Mouse (Mus musculus) midbrain, embryonic 11.5 days (tissue): ENCODE measurements around the gene Myef2. TPM values are rescaled to one million over a fixed set of nuclear protein-coding genes. Genes with fewer than 3 reads are reported as not detected.
A peak's percentile ranks its signal among the peaks of the same experiment; 100 is the strongest.
"Not testable (repeated sequence)": the region's sequence is repeated elsewhere in the genome, so short reads cannot be mapped to it uniquely, and the experiment has no call there.

Experiments used
- ATAC-seq: fragments of 200-750 bp; cut with Nextera tagmentation; 2 replicates; pipeline ENCODE4 v1.8.0; 2017; ENCODE audit warnings: moderate TSS enrichment, moderate library complexity; ENCODE audit not compliant: low FRiP score
- DNase-seq: peaks from one replicate; pipeline ENCODE4 v3.0.0; 2015; ENCODE audit warnings: low spot score; ENCODE audit errors: missing footprints
- H3K27ac ChIP-seq: fragments of 300-500 bp; sonication (generic); 2 replicates; pipeline ENCODE4 v1.5.1; 2014; ENCODE audit warnings: low read depth, low read length
- H3K27me3 ChIP-seq: fragments of 300-500 bp; sonication (generic); 2 replicates; pipeline ENCODE4 v1.6.1; 2014; ENCODE audit warnings: mild to moderate bottlenecking, low read length, moderate library complexity, mixed read lengths; ENCODE audit not compliant: control insufficient read depth, insufficient read depth
- H3K36me3 ChIP-seq: fragments of 300-500 bp; sonication (generic); 2 replicates; pipeline ENCODE4 v1.6.1; 2014; ENCODE audit warnings: mild to moderate bottlenecking, low read length, moderate library complexity, mixed read lengths; ENCODE audit not compliant: control insufficient read depth, insufficient read depth
- H3K4me1 ChIP-seq: fragments of 300-500 bp; sonication (generic); 2 replicates; pipeline ENCODE4 v1.6.1; 2014; ENCODE audit warnings: low read length; ENCODE audit not compliant: control insufficient read depth, insufficient read depth
- H3K4me2 ChIP-seq: fragments of 300-500 bp; sonication (generic); 2 replicates; pipeline ENCODE4 v1.6.1; 2014; ENCODE audit warnings: mild to moderate bottlenecking, moderate library complexity
- H3K4me3 ChIP-seq: fragments of 300-500 bp; sonication (generic); 2 replicates; pipeline ENCODE4 v1.5.1; 2014; ENCODE audit warnings: low read depth, low read length
- H3K9ac ChIP-seq: fragments of 300-500 bp; sonication (generic); 2 replicates; pipeline ENCODE4 v1.6.1; 2014; ENCODE audit warnings: low read length
- H3K9me3 ChIP-seq: fragments of 300-500 bp; sonication (generic); 2 replicates; pipeline ENCODE4 v1.6.1; 2016; ENCODE audit warnings: low read length; ENCODE audit not compliant: control insufficient read depth
- WGBS: fragments of 180-500 bp; shearing (Covaris S2); extraction: QIAGEN DNeasy Blood & Tissue Kit; methylation state at CpG from one replicate; pipeline ENCODE4 v1.1.7; 2014; 5-methylcytosine and 5-hydroxymethylcytosine counted together
- polyA plus RNA-seq: library from polyadenylated mRNA; unstranded; fragments of >200 nt; fragmentation: Nextera tagmentation; extraction: Ambion mirVana; gene quantifications from 2 replicates; pipeline ENCODE4 v1.2.1, GENCODE M21; 2014

Gene Myef2
- polyA plus RNA-seq, 1 experiment from 2014 or later, result 263 TPM

DNA sequence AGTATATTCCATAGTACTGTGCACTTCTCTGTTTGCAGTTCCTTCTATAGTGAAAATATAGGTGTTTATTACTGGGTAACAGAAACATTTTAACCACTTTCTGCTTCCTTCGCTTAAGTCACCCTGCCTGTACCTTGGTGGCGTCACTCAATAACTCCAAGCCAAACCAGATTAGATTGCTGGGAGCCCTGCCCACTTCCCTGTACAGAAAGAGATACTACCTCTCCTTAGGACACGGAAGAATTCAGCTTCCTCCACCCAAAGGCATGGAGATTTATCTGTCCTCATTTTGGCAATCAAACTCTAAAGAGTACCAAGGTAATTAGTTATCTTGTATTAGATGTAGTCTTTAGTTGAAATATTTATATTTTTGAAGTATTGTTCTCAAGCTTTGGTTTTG is 3.3 kb upstream of the Myef2 start:
- no peak overlapping the region for H3K4me3 ChIP-seq
- H3K9me3 ChIP-seq, result no peaks in the 10 kb centered on the region
- no peaks in the 10 kb centered on the region for H3K36me3 ChIP-seq
- H3K9ac ChIP-seq, result no peak overlapping the region
- no peak overlapping the region for H3K4me2 ChIP-seq
- no peak overlapping the region for H3K27ac ChIP-seq
- no peaks in the 10 kb centered on the region for H3K27me3 ChIP-seq
- H3K4me1 ChIP-seq, result no peaks in the 10 kb centered on the region; the same call in 1 of the 2 replicates
- 82% methylated on average over 3 of the region's 3 CpGs for WGBS
- DNase-seq, result no peak
- ATAC-seq, result no peak

GRCm38 (mm10) chr2:125125824-125126223 is 2.4 kb upstream of the Myef2 start:
- no peak for DNase-seq

DNA sequence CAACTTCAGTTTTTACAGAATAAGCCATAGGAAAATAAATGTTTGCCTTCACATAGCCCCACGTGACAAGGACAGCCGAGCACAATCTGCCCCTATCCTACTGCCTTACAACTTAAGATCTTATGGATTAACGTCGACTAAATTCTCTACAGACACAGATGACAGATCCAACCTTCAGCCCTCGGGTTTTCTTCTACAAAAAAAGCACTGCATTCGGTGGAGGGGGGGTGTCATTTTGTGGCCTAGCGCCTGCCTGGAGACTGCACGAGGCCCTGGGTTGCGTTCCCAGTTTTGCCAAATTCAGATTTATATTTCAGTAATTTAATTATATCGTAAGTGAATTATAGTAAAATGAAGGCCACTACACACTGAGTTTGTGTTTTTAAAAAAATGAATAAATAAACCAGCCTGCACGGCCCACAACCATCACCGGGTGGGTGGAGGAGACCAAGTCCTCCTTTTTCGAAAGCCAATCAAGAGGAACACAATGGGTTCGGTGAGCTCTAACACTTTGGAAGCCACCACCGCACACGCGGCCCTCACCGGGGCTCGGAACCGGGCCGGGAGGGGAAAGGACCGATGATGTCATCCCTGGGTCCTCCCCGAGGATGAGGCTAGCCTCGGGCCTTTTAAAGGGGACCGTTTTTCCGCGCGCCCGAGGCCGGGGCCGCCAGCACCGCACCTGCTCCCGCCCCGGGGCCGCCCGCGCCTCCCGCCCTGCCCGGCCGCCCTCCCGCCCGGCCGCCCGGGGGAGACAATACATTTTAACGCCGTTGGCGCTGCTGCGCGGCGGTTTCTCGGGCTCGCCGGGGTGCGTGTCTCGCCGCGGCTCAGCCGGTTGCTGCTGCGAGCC is 611 bp downstream of the Myef2 start:
- no peaks in the 10 kb centered on the region for H3K27me3 ChIP-seq
- WGBS, result under 1% methylated on average over 46 of the region's 59 CpGs

More at GRCm38 (mm10) chr2:125125824-125126223, 2.4 kb upstream of the Myef2 start:
- WGBS, result 47% methylated on average over 4 of the region's 4 CpGs
- no peak overlapping the region for H3K27ac ChIP-seq
- no peak overlapping the region for H3K4me3 ChIP-seq
- no peaks in the 10 kb centered on the region for H3K36me3 ChIP-seq
- no peaks in the 10 kb centered on the region for H3K9me3 ChIP-seq
- no peak for ATAC-seq
- peaks cover 8% of the 10 kb centered on the region; the same call in 1 of the 2 replicates for H3K4me1 ChIP-seq
- H3K9ac ChIP-seq, result no peak overlapping the region
- no peaks in the 10 kb centered on the region for H3K27me3 ChIP-seq
- H3K4me2 ChIP-seq, result no peak overlapping the region

DNA sequence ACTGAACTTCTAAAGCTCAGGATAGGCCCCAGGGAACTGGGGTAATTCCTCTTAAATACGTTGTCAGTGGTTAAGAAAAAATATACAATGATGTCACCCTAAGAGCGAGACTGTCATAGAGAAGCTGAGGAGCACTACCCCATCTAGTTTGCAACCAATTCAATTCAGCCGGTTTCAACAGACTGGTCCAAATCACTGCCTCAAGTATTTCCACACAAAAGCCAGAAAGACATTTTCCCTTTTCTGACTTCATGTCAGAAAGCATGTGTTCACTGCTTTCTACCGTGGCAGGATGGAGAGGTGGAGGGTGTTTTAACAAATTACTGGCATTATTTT is 1.2 kb downstream of the Myef2 start:
- ATAC-seq, result no peak
- WGBS, result 7% methylated on average over 4 of the region's 4 CpGs

More for the DNA sequence above, 611 bp downstream of the Myef2 start:
- Histone ChIP-seq H3K36me3 (no peaks in the 10 kb centered on the region), H3K4me2 (peak overlapping the region; percentile 61), H3K4me1 (peaks cover 10% of the 10 kb centered on the region; the same call in 1 of the 2 replicates), H3K4me3 (peak overlapping the region; percentile 89), H3K9me3 (no peaks in the 10 kb centered on the region), H3K27ac (peak overlapping the region; percentile 85), H3K9ac (peak overlapping the region; percentile 98)
- DNase-seq (peak; percentile 96), ATAC-seq (peak; percentile 84)

GRCm38 (mm10) chr2:125119381-125120110 is 3.9 kb downstream of the Myef2 start:
- whole genome bisulfite sequencing, result 76% methylated on average over 6 of the region's 6 CpGs
- Histone ChIP-seq H3K36me3 (peaks cover 9% of the 10 kb centered on the region), H3K9me3 (no peaks in the 10 kb centered on the region), H3K4me2 (no peak overlapping the region), H3K4me1 (peaks cover 10% of the 10 kb centered on the region; the same call in 1 of the 2 replicates), H3K27ac (no peak overlapping the region), H3K9ac (no peak overlapping the region), H3K4me3 (no peak overlapping the region), H3K27me3 (no peaks in the 10 kb centered on the region)
- DNase-seq, result no peak
- no peak for ATAC-seq

More for the DNA sequence above, 1.2 kb downstream of the Myef2 start:
- Histone ChIP-seq H3K27ac (no peak overlapping the region), H3K4me3 (peak overlapping the region; percentile 89), H3K27me3 (no peaks in the 10 kb centered on the region), H3K9ac (peak overlapping the region; percentile 98), H3K4me1 (peaks cover 10% of the 10 kb centered on the region; the same call in 1 of the 2 replicates), H3K36me3 (no peaks in the 10 kb centered on the region), H3K4me2 (peak overlapping the region; percentile 61), H3K9me3 (no peaks in the 10 kb centered on the region)
- DNase-seq, result peak; percentile 86

GRCm38 (mm10) chr2:125106536-125106935 is 16.9 kb downstream of the Myef2 start:
- not testable (repeated sequence) for H3K9me3 ChIP-seq, H3K27me3 ChIP-seq, H3K4me2 ChIP-seq, H3K9ac ChIP-seq, DNase-seq, ATAC-seq, H3K4me3 ChIP-seq, H3K27ac ChIP-seq, H3K4me1 ChIP-seq
- peaks cover 11% of the 10 kb centered on the region for H3K36me3 ChIP-seq
- WGBS, result 84% methylated on average over 4 of the region's 4 CpGs

GRCm38 (mm10) chr2:125104491-125104890 is 19.0 kb downstream of the Myef2 start:
- H3K27ac ChIP-seq, H3K4me3 ChIP-seq, H3K9me3 ChIP-seq, H3K4me1 ChIP-seq, H3K4me2 ChIP-seq, H3K27me3 ChIP-seq, ATAC-seq, DNase-seq, H3K9ac ChIP-seq: not testable (repeated sequence)
- 97% methylated on average over 13 of the region's 13 CpGs for WGBS
- peaks cover 11% of the 10 kb centered on the region for H3K36me3 ChIP-seq

GRCm38 (mm10) chr2:125092123-125092522 is 31.3 kb downstream of the Myef2 start:
- H3K27ac ChIP-seq, DNase-seq, ATAC-seq, H3K4me3 ChIP-seq, H3K4me2 ChIP-seq, H3K27me3 ChIP-seq, H3K9ac ChIP-seq, H3K9me3 ChIP-seq, H3K4me1 ChIP-seq: not testable (repeated sequence)
- peaks cover 12% of the 10 kb centered on the region; the same call in 1 of the 2 replicates for H3K36me3 ChIP-seq
- 80% methylated on average over 3 of the region's 3 CpGs for WGBS

DNA sequence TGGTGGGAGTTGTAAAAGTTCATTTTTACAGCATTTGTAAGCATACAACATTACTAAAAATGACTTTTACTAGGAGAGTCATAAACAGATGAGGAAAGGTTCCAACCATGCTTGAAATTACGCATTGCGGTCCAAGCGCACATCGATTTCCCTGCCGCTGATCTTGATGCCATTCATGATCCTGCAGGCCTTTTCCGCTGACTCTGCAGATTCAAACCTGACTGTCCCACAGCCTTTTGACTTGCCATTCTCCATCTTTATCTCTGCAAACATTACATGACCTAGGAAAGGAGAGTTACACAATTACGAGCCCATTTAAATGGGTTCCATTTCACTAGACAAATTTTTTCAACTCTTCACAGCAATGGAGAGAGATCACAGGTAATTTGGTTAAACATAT is 34.7 kb downstream of the Myef2 start:
- H3K9me3 ChIP-seq, result no peaks in the 10 kb centered on the region
- H3K27ac ChIP-seq, result no peak overlapping the region
- H3K4me3 ChIP-seq, result no peak overlapping the region
- DNase-seq, result peak; percentile 17
- no peaks in the 10 kb centered on the region for H3K4me1 ChIP-seq
- ATAC-seq, result no peak
- H3K4me2 ChIP-seq, result no peak overlapping the region
- H3K27me3 ChIP-seq, result no peaks in the 10 kb centered on the region
- WGBS, result 95% methylated on average over 7 of the region's 7 CpGs
- H3K36me3 ChIP-seq, result peaks cover 7% of the 10 kb centered on the region; the same call in 1 of the 2 replicates
- no peak overlapping the region for H3K9ac ChIP-seq
